Mouse (Mus musculus) liver, adult 2 months (tissue): ENCODE data around the gene Ccnd1.

Experiments used
- CTCF ChIP-seq: fragments of 200-500 bp; IDR thresholded peaks from 2 replicates; pipeline ENCODE4 v1.5.1; 2011; ENCODE audit warnings: low read depth, low read length, control low read depth
- POLR2A ChIP-seq: fragments of 200-500 bp; IDR thresholded peaks from 2 replicates; pipeline ENCODE4 v1.6.1; 2011; ENCODE audit warnings: low read length, control low read depth; ENCODE audit not compliant: insufficient read depth; ENCODE audit errors: extremely low read depth

DNA sequence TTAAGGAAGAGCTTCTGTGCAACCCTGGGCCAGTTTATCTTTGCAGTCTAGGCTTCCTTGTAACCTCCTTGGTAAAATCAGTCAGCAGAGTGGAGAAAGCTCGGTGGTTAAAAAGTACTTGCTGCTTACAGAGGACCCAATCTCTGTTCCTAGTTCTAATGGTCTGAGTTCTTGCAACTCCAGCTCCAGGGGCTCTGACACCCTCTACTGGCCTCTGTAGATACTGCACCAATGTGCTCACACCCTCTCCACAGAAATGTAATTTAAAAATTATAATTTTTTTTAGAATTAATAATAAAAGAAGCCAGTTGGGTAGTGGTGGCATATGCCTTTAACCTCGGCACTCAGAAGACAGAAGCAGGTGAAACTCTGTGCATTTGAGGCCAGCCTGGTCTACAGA lies 52.1 kb downstream of the Ccnd1 start:
- TF ChIP-seq POLR2A (no peak), CTCF (0 out of 2 replicates have a peak, but pooled peaks have one; percentile 7)
